Comparison of ENCODE assay signal across 10 mouse cellular contexts in genomic region chr1:38242559-38242958, GRCm38 (mm10).
DNase-seq lines count a peak whose midpoint lies in the region; ATAC-seq lines count a peak whose summit lies in the region.
"Had no signal": no experiment of that assay in that cellular context is flagged by ENCODE, and none has a peak within 500 bp of the region (broad histone marks: within the 10 kb centered on the region; RNA-seq: fewer than 3 reads in every experiment).

No protein-coding gene starts in this region.

- no peaks in the 10 kb centered on the region for H3K27me3 ChIP-seq in stomach, embryonic 16.5 days (ENCODE audit: control insufficient read depth, insufficient read depth, low read length)
- H3K27me3 ChIP-seq: heart, embryonic 15.5 days had no signal

- no peak overlapping the region for H3K4me3 ChIP-seq in stomach, embryonic 16.5 days (replicated peaks; ENCODE audit: low read length)
- H3K4me3 ChIP-seq: heart, embryonic 15.5 days had no signal

- peak; percentile 22 for DNase-seq in kidney, postnatal 14 days
- DNase-seq in kidney, adult 9 months = no peak
- DNase-seq in adrenal gland, adult 18-20 months (ENCODE audit: low spot score in 2 of 2) = peak; percentile 51 to 62
- DNase-seq in kidney, postnatal 25 days = peak; percentile 28 to 49
- DNase-seq in natural killer cell, adult 2 months (ENCODE audit: low spot score in 2 of 2) = no peak
- DNase-seq in layer of hippocampus, adult 8-10 months (ENCODE audit: low spot score in 2 of 2) = no peak
- DNase-seq: cerebellum, adult 8-10 months; lung, postnatal 10 days had no signal

- H3K4me2 ChIP-seq in stomach, embryonic 16.5 days (ENCODE audit: low read depth, low read length) = no peak overlapping the region
- H3K4me2 ChIP-seq: heart, embryonic 15.5 days had no signal

- WGBS in stomach, embryonic 16.5 days = 31% methylated on average over 4 of the region's 4 CpGs

- peaks cover 7% of the 10 kb centered on the region; the same call in 1 of the 2 replicates for H3K4me1 ChIP-seq in stomach, embryonic 16.5 days (ENCODE audit: control insufficient read depth, insufficient read depth, low read length)

- H3K36me3 ChIP-seq in stomach, embryonic 16.5 days (ENCODE audit: control insufficient read depth, insufficient read depth, low read length) = no peaks in the 10 kb centered on the region
- H3K36me3 ChIP-seq: heart, embryonic 15.5 days had no signal

- H3K9ac ChIP-seq in stomach, embryonic 16.5 days (ENCODE audit: low read length) = no peak overlapping the region
- H3K9ac ChIP-seq: heart, embryonic 15.5 days had no signal

- ATAC-seq in stomach, embryonic 16.5 days (ENCODE audit: insufficient read depth, low FRiP score) = peak; percentile 45; the same call in 1 of the 2 replicates

- H3K9me3 ChIP-seq in stomach, embryonic 16.5 days (replicated peaks; ENCODE audit: control insufficient read depth, low read length) = no peaks in the 10 kb centered on the region
- H3K9me3 ChIP-seq: heart, embryonic 15.5 days had no signal

- H3K27ac ChIP-seq in stomach, embryonic 16.5 days (ENCODE audit: low read length) = no peak overlapping the region

Comparison
In these comparisons a context has a peak if more than half of its experiments do, and no peak if none do; other contexts are left out.
1. DNase-seq: peak in kidney, postnatal 14 days (single experiment), adrenal gland, adult 18-20 months (2 of 2) and kidney, postnatal 25 days (2 of 2); none in kidney, adult 9 months (single experiment), natural killer cell, adult 2 months (0 of 2) and layer of hippocampus, adult 8-10 months (0 of 2).